Mouse (Mus musculus) liver, embryonic 11.5 days (tissue): Measurements from ENCODE around the gene Dctn2. TPM values are rescaled to one million over a fixed set of nuclear protein-coding genes. Genes with fewer than 3 reads are reported as not detected.

Experiments
- ATAC-seq: fragments of 200-750 bp; cut with Nextera tagmentation; replicated peaks from 2 replicates; pipeline ENCODE4 v1.8.0; 2017; ENCODE audit warnings: moderate number of reproducible peaks, mild to moderate bottlenecking, moderate TSS enrichment, moderate library complexity; ENCODE audit not compliant: low FRiP score
- DNase-seq: peaks from one replicate; pipeline ENCODE4 v3.0.0-alpha.2; 2017; ENCODE audit warnings: low spot score
- H3K27ac ChIP-seq: fragments of 300-500 bp; sonication (generic); 2 replicates; pipeline ENCODE4 v1.5.1; 2014; ENCODE audit warnings: mild to moderate bottlenecking, low read depth, low read length, control low read depth
- H3K27me3 ChIP-seq: fragments of 300-500 bp; sonication (generic); replicated peaks from 2 replicates; pipeline ENCODE4 v1.6.1; 2014; ENCODE audit warnings: low read length, mixed read lengths; ENCODE audit not compliant: control insufficient read depth, insufficient read depth
- H3K36me3 ChIP-seq: fragments of 300-500 bp; sonication (generic); 2 replicates; pipeline ENCODE4 v1.6.1; 2014; ENCODE audit warnings: mild to moderate bottlenecking, low read length, moderate library complexity, mixed read lengths; ENCODE audit not compliant: control insufficient read depth, insufficient read depth
- H3K4me1 ChIP-seq: fragments of 300-500 bp; sonication (generic); replicated peaks from 2 replicates; pipeline ENCODE4 v1.6.1; 2014; ENCODE audit warnings: low read length, mixed read lengths; ENCODE audit not compliant: control insufficient read depth, insufficient read depth
- H3K4me2 ChIP-seq: fragments of 300-500 bp; sonication (generic); 2 replicates; pipeline ENCODE4 v1.6.1; 2014; ENCODE audit warnings: mild to moderate bottlenecking, control low read depth, moderate library complexity
- H3K4me3 ChIP-seq: fragments of 300-500 bp; sonication (generic); 2 replicates; pipeline ENCODE4 v1.5.1; 2014; ENCODE audit warnings: low read depth, low read length, control low read depth
- H3K9ac ChIP-seq: fragments of 300-500 bp; sonication (generic); 2 replicates; pipeline ENCODE4 v1.6.1; 2014; ENCODE audit warnings: low read depth, low read length, control low read depth
- H3K9me3 ChIP-seq: fragments of 300-500 bp; sonication (generic); 2 replicates; pipeline ENCODE4 v1.6.1; 2016; ENCODE audit warnings: low read length, inconsistent platforms, mixed read lengths; ENCODE audit not compliant: control insufficient read depth
- WGBS: fragments of 180-500 bp; shearing (Covaris S2); extraction: QIAGEN DNeasy Blood & Tissue Kit; methylation state at CpG from one replicate; pipeline ENCODE4 v1.1.7; 2014; 5-methylcytosine and 5-hydroxymethylcytosine counted together
- polyA plus RNA-seq: library from polyadenylated mRNA; unstranded; fragments of >200 nt; fragmentation: Nextera tagmentation; extraction: Ambion mirVana; gene quantifications from 2 replicates; pipeline ENCODE4 v1.2.1, GENCODE M21; 2014

Dctn2 gene
- polyA plus RNA-seq, 1 experiment from 2014 or later, result 135 TPM

DNA sequence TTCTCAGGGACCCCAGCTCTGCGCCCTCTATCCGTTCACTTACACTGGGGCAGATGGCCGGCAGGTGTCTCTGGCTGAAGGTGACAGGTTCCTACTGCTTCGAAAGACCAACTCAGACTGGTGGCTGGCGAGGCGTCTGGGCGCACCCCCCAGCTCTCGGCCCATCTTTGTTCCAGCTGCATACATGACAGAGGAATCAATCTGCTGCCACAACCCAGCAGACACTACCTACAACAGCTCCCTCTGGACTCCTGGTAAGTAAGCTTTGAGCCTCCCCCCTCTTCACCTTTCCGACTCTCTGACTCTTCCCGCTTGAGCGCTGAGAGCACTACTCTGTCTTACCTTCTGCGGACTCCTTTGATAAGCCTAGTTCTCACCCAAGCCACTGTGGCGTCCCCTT, 56.0 kb downstream of the Dctn2 start:
- H3K27me3 ChIP-seq, result peaks cover 15% of the 10 kb centered on the region
- DNase-seq (no peak), ATAC-seq (no peak)
- WGBS, result 69% methylated on average over 13 of the region's 13 CpGs
- H3K36me3 ChIP-seq, result no peaks in the 10 kb centered on the region
- H3K27ac ChIP-seq, result no peak overlapping the region
- H3K4me2 ChIP-seq, result no peak overlapping the region
- H3K4me3 ChIP-seq, result no peak overlapping the region
- no peak overlapping the region for H3K9ac ChIP-seq
- peaks cover 37% of the 10 kb centered on the region for H3K4me1 ChIP-seq
- H3K9me3 ChIP-seq, result no peaks in the 10 kb centered on the region

DNA sequence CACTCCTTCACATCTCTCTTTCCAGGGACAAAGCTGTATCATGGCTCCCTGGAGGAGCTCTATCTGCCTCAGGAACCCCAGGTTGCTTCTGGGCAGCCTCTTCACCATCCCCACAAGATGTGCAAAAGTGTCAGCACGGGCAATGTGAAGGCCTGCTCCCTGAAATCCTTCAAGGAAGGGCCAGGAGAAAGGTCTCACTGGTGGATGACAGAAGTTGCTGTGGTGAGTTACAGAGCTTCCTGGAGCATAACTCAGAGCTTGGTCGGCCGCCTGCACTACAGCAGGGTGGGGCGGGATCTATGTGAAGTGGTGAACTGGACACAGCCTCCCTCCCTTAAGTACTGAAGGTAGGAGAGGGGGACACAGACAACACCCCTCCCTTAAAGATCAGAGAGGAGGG, 56.5 kb downstream of the Dctn2 start:
- Histone ChIP-seq H3K36me3 (no peaks in the 10 kb centered on the region), H3K9ac (no peak overlapping the region), H3K27me3 (peaks cover 20% of the 10 kb centered on the region), H3K27ac (no peak overlapping the region), H3K4me1 (peaks cover 34% of the 10 kb centered on the region), H3K4me2 (peak overlapping the region; percentile 54), H3K9me3 (no peaks in the 10 kb centered on the region), H3K4me3 (no peak overlapping the region)
- WGBS, result 67% methylated on average over 4 of the region's 4 CpGs
- no peak for ATAC-seq
- no peak for DNase-seq

DNA sequence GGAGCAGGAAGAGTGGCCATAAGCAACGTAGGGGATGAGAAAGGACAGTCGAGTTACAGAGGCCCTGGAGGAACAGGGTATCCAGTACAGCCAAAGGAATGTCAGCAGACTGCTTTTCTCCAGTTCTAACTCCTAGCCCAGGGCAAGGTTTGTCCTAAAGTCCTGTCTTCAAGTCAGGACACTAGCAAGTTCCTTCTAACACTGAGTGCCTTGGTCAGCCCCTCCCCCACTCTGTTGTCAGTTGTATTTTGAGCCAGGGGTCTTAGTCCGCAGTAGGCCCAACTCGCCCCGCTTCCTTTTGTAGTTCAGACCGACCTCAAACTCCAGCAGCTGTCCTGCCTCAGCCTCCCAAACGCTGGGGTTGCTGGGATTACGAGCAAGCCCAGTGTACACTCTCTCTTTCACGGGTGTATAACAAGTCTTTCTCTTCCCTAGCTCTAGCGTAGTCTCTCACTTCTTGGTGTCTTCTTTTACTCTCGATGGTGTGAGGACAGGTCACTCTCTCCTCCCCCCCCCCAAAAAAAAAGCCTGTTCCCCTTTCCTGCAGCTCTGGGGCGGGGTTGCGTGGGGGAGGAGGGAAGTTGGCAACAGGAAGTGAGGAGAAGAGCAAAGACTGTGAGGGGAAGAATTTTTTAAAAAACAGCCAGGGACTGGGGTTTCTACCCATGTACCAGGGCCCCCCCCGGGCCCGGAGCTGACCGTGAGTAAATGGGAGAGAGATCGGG, 57.1 kb downstream of the Dctn2 start:
- ATAC-seq, result no peak
- DNase-seq, result no peak
- Histone ChIP-seq H3K27ac (no peak overlapping the region), H3K27me3 (peaks cover 23% of the 10 kb centered on the region), H3K4me3 (peak overlapping the region; percentile 26), H3K9me3 (no peaks in the 10 kb centered on the region), H3K4me2 (peak overlapping the region; percentile 54), H3K9ac (peak overlapping the region; percentile 43; the same call in 1 of the 2 replicates), H3K4me1 (peaks cover 34% of the 10 kb centered on the region), H3K36me3 (no peaks in the 10 kb centered on the region)
- WGBS, result 37% methylated on average over 17 of the region's 17 CpGs

DNA sequence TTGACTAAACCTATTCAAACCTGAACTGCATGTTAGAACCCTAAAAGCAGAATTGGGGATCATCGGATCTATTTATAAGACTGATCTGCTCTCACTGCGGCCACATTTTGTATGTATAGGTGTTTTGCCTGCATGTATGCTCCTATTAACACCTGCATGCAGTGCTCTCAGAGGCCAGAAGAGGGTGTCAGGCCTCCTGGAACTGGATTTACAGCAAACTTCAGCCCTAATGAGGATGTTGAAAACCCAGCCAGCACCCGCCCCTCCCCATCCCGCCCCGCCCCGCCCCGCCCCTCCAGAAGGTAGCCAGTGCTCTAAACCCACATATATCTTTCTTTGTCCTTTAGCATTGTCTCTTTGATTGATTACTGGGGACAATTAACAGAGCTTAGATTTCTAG, 58.3 kb downstream of the Dctn2 start:
- H3K4me3 ChIP-seq, result 0 out of 2 replicates have a peak overlapping the region, but pooled peaks have one; percentile 11
- 7% methylated on average over 7 of the region's 7 CpGs for WGBS
- H3K27me3 ChIP-seq, result peaks cover 26% of the 10 kb centered on the region
- DNase-seq (peak; percentile 60), ATAC-seq (peak; percentile 73)
- peaks cover 34% of the 10 kb centered on the region for H3K4me1 ChIP-seq
- no peak overlapping the region for H3K9ac ChIP-seq
- H3K27ac ChIP-seq, result no peak overlapping the region
- no peaks in the 10 kb centered on the region for H3K9me3 ChIP-seq
- H3K4me2 ChIP-seq, result peak overlapping the region; percentile 46
- H3K36me3 ChIP-seq, result peaks cover 3% of the 10 kb centered on the region; the same call in 1 of the 2 replicates

DNA sequence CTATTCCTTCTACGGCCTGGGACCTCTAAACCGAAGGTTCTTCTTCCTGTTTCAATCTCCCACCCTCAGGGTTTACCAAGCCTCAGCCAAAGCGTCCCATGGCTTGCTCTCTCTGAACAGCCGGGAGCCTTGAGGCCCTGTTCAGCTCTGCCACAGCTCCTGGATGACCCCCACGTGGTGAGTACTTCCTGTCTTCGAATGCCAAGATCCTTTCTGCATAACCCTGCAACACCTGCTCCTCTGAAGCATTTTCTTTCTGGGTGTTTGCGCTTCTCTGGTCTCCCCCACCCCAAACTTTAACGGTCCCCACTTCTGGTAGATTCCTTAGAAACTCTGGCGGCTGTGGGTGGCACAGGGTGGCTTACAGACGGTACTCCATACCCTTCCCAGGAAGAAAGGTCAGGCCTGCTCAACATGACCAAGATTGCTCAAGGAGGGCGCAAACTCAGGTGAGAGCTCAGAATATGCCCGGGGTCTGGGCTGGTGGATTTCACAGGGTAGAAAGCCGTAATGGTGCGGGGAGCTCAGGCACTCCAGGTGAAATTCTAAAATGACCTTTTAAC, 59.4 kb downstream of the Dctn2 start:
- Histone ChIP-seq H3K9ac (peak overlapping the region; percentile 85), H3K27ac (peak overlapping the region; percentile 60), H3K27me3 (peaks cover 26% of the 10 kb centered on the region), H3K4me3 (peak overlapping the region; percentile 70), H3K36me3 (peaks cover 3% of the 10 kb centered on the region; the same call in 1 of the 2 replicates), H3K4me2 (peak overlapping the region; percentile 97), H3K9me3 (no peaks in the 10 kb centered on the region), H3K4me1 (peaks cover 37% of the 10 kb centered on the region)
- peak; percentile 8; the same call in 1 of the 2 replicates for ATAC-seq
- DNase-seq, result no peak
- WGBS, result 24% methylated on average over 14 of the region's 14 CpGs

DNA sequence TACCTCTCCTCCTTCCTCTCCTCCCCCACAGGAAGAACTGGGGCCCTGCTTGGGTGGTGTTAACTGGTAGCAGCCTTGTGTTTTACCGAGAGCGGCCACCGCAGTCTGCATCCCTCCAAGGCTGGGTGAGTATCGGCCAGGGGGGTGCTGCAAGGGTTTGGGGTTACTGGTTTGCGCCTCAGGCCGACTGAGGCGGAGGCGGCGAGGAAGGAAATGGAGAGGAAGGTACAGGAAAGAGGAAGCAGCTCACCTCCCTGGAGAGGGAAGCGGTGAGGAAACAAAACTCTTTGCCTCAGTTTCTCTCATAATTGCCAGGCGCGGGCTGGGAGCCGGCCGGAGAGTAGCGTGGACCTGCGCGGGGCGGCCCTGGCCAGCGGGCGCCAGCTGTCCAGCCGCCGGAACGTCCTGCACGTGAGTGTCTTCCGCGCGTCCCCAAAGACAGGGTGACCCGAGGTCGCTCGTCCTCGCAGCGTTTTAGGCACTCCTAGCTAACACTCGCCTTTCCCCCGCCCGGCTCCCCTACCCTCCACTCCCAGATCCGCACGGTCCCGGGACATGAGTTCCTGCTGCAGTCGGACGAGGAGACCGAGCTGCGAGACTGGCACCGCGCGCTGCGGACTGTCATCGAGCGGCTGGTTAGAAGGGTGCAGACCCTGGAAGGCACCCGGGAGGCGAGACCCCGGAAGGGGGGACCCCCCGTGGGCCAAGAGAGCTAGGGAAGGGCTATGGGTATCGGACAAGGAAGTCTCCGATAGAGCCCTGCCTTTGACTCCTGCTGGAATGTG, 60.0 kb downstream of the Dctn2 start:
- peak overlapping the region; percentile 97 for H3K4me2 ChIP-seq
- H3K4me3 ChIP-seq, result peak overlapping the region; percentile 70
- H3K36me3 ChIP-seq, result peaks cover 3% of the 10 kb centered on the region; the same call in 1 of the 2 replicates
- peaks cover 37% of the 10 kb centered on the region for H3K4me1 ChIP-seq
- H3K27ac ChIP-seq, result peak overlapping the region; percentile 60
- peaks cover 26% of the 10 kb centered on the region for H3K27me3 ChIP-seq
- under 1% methylated on average over 54 of the region's 54 CpGs for WGBS
- H3K9me3 ChIP-seq, result no peaks in the 10 kb centered on the region
- peak overlapping the region; percentile 85 for H3K9ac ChIP-seq
- ATAC-seq (peak; percentile 60), DNase-seq (peak; percentile 68)

DNA sequence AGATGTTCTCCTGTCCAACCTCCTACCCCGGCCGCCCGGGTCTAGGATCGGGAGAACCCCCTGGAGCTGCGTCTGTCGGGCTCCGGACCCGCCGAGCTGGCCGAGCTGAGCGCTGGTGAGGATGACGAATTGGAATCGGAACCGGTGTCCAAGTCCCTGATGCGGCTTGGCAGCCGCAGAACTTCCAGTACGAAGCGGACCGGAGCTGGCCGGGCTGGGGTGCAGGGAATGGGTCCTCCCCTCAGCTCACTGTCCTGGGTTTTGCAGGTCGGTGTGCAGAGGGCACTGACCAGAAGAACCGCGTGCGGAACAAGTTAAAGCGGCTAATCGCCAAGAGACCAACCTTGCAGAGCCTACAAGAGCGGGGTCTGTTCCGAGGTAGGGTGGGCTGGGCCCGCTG, 60.7 kb downstream of the Dctn2 start:
- peak overlapping the region; percentile 70 for H3K4me3 ChIP-seq
- no peak overlapping the region for H3K27ac ChIP-seq
- peak overlapping the region; percentile 85 for H3K9ac ChIP-seq
- H3K4me1 ChIP-seq, result peaks cover 37% of the 10 kb centered on the region
- ATAC-seq, result no peak
- 8% methylated on average over 29 of the region's 29 CpGs for WGBS
- H3K36me3 ChIP-seq, result peaks cover 3% of the 10 kb centered on the region; the same call in 1 of the 2 replicates
- no peak for DNase-seq
- H3K4me2 ChIP-seq, result peak overlapping the region; percentile 97
- peaks cover 29% of the 10 kb centered on the region for H3K27me3 ChIP-seq
- no peaks in the 10 kb centered on the region for H3K9me3 ChIP-seq

DNA sequence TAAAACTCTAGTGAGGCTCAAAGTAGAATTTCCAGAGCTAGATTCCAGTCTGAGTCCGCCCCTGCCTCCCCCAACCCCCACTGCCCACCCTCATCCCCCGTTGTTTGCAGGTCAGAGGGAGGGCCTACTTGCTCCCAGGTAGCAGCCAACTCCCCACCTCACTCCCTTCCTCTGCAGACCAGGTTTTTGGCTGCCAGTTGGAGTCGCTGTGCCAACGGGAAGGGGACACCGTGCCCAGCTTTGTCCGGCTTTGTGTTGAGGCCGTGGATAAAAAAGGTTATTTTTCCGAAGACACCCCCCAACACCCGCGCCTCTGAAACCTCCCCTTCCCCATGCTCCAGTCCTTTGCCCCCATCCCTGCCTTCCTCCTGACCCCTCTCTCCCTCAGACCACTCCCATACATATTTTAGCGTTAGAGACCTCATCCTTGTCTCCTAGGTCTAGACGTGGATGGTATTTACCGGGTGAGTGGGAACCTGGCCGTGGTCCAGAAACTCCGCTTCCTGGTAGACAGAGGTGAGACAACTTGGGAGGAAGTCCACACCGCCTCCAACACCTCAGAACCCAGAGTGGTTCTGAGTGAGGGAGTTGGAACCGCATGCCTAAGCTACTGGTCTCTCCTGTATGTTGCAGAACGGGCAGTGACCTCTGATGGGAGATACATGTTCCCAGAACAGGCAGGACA, 61.4 kb downstream of the Dctn2 start:
- Histone ChIP-seq H3K4me2 (peak overlapping the region; percentile 97), H3K27ac (no peak overlapping the region), H3K27me3 (peaks cover 29% of the 10 kb centered on the region), H3K36me3 (peaks cover 3% of the 10 kb centered on the region; the same call in 1 of the 2 replicates), H3K4me3 (peak overlapping the region; percentile 70), H3K9me3 (no peaks in the 10 kb centered on the region), H3K9ac (no peak overlapping the region), H3K4me1 (peaks cover 37% of the 10 kb centered on the region)
- no peak for DNase-seq
- ATAC-seq, result no peak
- 68% methylated on average over 18 of the region's 18 CpGs for WGBS
